Mouse (Mus musculus): ENCODE data around the gene Atxn10. TPM values are rescaled to one million over a fixed set of nuclear protein-coding genes. Genes with fewer than 3 reads are reported as not detected.
A peak's percentile ranks its signal among the peaks of the same experiment; 100 is the strongest.

Gene Atxn10
- polyA plus RNA-seq, 1 experiment from 2014 or later = 114 TPM

GRCm38 (mm10) chr15:85336301-85336991, 401 bp downstream of the Atxn10 start:
- peak overlapping the region; percentile 85 for H3K9ac ChIP-seq
- under 1% methylated on average over 50 of the region's 54 CpGs for WGBS (ENCODE audit: insufficient replicate concordance)
- H3K36me3 ChIP-seq = no peaks in the 10 kb centered on the region
- peak overlapping the region; percentile 85 for H3K27ac ChIP-seq
- H3K4me2 ChIP-seq = peak overlapping the region; percentile 77
- H3K9me3 ChIP-seq (replicated peaks) = no peaks in the 10 kb centered on the region
- peak; percentile 81 for ATAC-seq
- peaks cover 37% of the 10 kb centered on the region for H3K4me1 ChIP-seq
- peak overlapping the region; percentile 90 for H3K4me3 ChIP-seq
- no peaks in the 10 kb centered on the region for H3K27me3 ChIP-seq (replicated peaks)

DNA sequence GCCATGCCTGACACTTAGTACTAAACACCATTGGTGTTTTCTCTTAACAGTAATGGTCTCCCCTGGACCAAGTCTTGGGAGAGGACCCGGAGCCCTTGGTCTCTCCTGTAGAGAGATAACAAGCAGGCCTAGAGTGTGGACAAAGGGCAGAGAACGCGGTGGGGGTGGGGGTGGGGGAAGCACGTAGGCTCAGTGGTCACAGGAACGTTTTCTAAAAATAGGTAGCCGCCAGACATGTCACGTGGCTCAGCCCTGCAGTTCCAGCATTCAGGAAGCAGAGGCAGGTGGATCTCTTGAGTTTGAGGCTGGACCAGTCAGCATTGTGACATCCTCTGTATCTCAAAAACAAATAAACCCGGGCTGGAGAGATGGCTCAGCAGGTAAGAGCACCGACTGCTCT, 1.2 kb downstream of the Atxn10 start:
- ATAC-seq = 0 out of 2 replicates have a peak, but pooled peaks have one; percentile 18
- Histone ChIP-seq H3K4me3 (peak overlapping the region; percentile 90), H3K9ac (peak overlapping the region; percentile 85), H3K9me3 (replicated peaks) (no peaks in the 10 kb centered on the region), H3K27me3 (replicated peaks) (no peaks in the 10 kb centered on the region), H3K4me2 (peak overlapping the region; percentile 77), H3K36me3 (no peaks in the 10 kb centered on the region), H3K4me1 (peaks cover 45% of the 10 kb centered on the region), H3K27ac (peak overlapping the region; percentile 85)
- WGBS (ENCODE audit: insufficient replicate concordance) = 21% methylated on average over 9 of the region's 9 CpGs

DNA sequence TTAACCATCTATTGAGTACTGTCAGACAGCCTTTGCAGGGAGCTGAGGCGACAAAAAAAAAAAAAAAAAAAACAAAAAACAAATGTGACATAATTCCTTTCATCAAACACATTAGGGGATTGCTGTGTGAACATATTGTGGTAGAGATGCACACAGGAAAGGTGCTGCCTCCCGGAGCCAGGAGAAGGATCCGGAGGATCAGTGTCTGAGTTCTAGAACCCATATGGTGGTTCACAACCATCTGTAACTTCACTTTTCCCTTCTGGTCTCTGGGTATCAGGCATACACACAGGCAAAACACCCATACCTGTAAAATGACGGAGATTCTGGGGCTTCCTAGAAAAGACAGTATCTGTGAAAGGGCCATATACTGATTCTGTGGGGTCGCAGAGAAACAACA, 1.9 kb downstream of the Atxn10 start:
- no peaks in the 10 kb centered on the region for H3K27me3 ChIP-seq (replicated peaks)
- no peaks in the 10 kb centered on the region for H3K9me3 ChIP-seq (replicated peaks)
- ATAC-seq = no peak
- no peak overlapping the region for H3K9ac ChIP-seq
- peaks cover 52% of the 10 kb centered on the region for H3K4me1 ChIP-seq
- no peak overlapping the region for H3K4me3 ChIP-seq
- 80% methylated on average over 5 of the region's 5 CpGs for WGBS (ENCODE audit: insufficient replicate concordance)
- H3K36me3 ChIP-seq = no peaks in the 10 kb centered on the region
- H3K4me2 ChIP-seq = no peak overlapping the region
- H3K27ac ChIP-seq = no peak overlapping the region

DNA sequence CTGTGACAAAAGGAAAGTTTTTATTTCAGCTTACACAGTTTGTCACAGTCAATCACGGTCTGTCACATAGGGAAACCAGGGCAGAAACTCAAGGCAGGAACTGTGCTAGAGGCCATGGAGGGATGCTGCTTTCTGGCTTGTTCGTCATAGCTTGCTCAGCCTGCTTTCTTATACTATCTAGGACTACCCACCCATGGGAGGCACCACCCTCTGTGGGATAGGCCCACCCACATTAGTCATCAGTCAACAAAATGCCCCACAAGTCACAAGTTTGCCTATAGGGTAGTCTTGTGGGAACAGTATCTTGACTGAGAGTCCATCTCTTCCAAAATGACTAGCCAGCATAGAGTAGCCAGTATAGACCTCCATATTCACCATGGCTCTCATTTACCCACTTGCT, 6.2 kb downstream of the Atxn10 start:
- Histone ChIP-seq H3K9ac (no peak overlapping the region), H3K27me3 (replicated peaks) (no peaks in the 10 kb centered on the region), H3K9me3 (replicated peaks) (no peaks in the 10 kb centered on the region), H3K36me3 (no peaks in the 10 kb centered on the region), H3K4me1 (peaks cover 61% of the 10 kb centered on the region), H3K4me3 (no peak overlapping the region), H3K27ac (no peak overlapping the region), H3K4me2 (no peak overlapping the region)
- peak; percentile 72 for ATAC-seq
- WGBS (ENCODE audit: insufficient replicate concordance) = 69% methylated on average over 2 of the region's 2 CpGs

- WGBS (ENCODE audit: insufficient replicate concordance) = 68% methylated on average over 2 of the region's 2 CpGs
- Histone ChIP-seq H3K36me3 (no peaks in the 10 kb centered on the region), H3K9me3 (replicated peaks) (no peaks in the 10 kb centered on the region), H3K27ac (no peak overlapping the region), H3K27me3 (replicated peaks) (no peaks in the 10 kb centered on the region), H3K4me3 (no peak overlapping the region), H3K9ac (no peak overlapping the region), H3K4me1 (peaks cover 59% of the 10 kb centered on the region), H3K4me2 (no peak overlapping the region)
- ATAC-seq = no peak
Observed at GRCm38 (mm10) chr15:85344673-85345072, 8.6 kb downstream of the Atxn10 start.

DNA sequence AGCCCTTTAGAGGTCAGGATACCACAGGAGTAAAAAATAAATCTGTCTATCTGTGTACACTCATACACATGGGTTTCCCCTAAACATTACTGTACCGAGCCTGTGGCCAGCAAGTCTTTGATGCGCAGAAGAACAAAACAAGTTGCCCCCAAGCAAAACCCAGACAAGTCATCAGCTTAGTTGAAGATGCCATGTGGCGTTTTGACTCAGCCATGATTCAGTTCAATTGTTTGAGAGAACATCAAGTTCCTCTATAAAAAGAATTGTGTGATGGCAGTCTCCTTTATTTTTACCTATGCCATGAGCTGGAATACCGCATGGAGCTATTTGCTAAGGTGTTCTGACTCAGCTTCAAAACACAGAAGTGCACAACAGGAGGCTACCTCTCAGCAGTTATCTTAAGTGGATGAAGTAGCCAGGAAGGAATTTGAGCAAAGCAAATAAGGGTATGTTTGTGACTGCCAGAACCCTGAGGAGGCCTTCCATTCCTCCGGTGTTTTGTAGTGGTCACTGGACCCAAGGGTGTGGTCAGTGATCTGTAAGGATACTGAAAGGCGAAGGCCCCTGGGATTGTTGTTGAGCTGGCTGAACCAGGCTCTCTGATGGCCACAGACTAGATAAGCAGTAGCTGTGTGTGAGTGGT, 11.1 kb downstream of the Atxn10 start:
- no peak for ATAC-seq
- peaks cover 66% of the 10 kb centered on the region for H3K4me1 ChIP-seq
- H3K4me2 ChIP-seq = no peak overlapping the region

DNA sequence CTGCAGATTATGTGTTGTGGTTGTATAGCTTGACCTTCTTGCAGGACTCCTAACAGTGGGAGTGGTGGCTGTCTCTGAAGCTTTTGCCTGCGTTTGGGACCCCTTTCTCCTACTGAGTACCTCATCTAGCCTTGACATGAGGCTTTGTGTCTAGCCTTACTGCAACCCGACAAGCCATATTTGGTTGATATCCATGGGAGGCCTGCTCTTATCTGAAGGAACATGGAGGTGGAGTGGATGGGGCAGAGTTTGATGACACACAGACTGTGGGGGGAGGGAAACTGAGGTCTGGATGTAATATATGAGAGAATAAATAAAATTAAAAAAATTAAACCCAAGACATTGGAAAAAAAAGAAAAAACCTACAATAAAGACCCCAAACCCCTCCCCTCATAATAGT, 14.1 kb downstream of the Atxn10 start:
- H3K9me3 ChIP-seq (replicated peaks) = no peaks in the 10 kb centered on the region
- H3K4me3 ChIP-seq = no peak overlapping the region
- peak overlapping the region; percentile 50; the same call in 1 of the 2 replicates for H3K27ac ChIP-seq
- no peaks in the 10 kb centered on the region for H3K36me3 ChIP-seq
- peak overlapping the region; percentile 37 for H3K4me2 ChIP-seq
- 27% methylated on average over 2 of the region's 2 CpGs for WGBS (ENCODE audit: insufficient replicate concordance)
- ATAC-seq = peak; percentile 86
- H3K9ac ChIP-seq = 0 out of 2 replicates have a peak overlapping the region, but pooled peaks have one; percentile 1
- H3K4me1 ChIP-seq = peaks cover 51% of the 10 kb centered on the region
- H3K27me3 ChIP-seq (replicated peaks) = no peaks in the 10 kb centered on the region

More for the DNA sequence above, 11.1 kb downstream of the Atxn10 start:
- 66% methylated on average over 6 of the region's 6 CpGs for WGBS (ENCODE audit: insufficient replicate concordance)
- H3K4me3 ChIP-seq = no peak overlapping the region
- no peaks in the 10 kb centered on the region for H3K27me3 ChIP-seq (replicated peaks)
- H3K27ac ChIP-seq = no peak overlapping the region
- no peaks in the 10 kb centered on the region for H3K9me3 ChIP-seq (replicated peaks)
- H3K9ac ChIP-seq = no peak overlapping the region
- H3K36me3 ChIP-seq = no peaks in the 10 kb centered on the region

DNA sequence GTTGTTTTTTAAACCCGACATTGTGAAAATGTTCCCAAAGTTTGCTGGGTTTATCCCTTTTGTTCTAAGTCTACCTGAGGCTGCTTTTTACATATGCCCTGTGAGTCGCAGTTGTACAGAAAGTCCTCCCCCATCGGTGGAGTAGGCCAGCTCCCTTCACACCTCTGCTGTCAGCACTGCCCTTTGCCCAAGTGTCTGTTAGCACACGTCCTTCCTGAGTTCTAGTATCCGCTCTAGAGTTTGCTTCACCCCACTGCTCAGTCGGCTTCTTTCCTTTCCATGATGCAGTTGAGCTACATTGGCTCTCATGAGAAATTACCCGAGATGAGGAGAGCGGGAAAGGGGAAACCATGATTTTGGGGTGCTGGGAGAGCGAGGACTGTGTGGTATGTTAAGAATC, 18.0 kb downstream of the Atxn10 start:
- 76% methylated on average over 9 of the region's 9 CpGs for WGBS (ENCODE audit: insufficient replicate concordance)
- Histone ChIP-seq H3K27ac (no peak overlapping the region), H3K36me3 (no peaks in the 10 kb centered on the region), H3K9ac (no peak overlapping the region), H3K27me3 (replicated peaks) (no peaks in the 10 kb centered on the region), H3K4me3 (no peak overlapping the region), H3K4me2 (no peak overlapping the region), H3K9me3 (replicated peaks) (no peaks in the 10 kb centered on the region), H3K4me1 (peaks cover 36% of the 10 kb centered on the region)
- no peak for ATAC-seq

DNA sequence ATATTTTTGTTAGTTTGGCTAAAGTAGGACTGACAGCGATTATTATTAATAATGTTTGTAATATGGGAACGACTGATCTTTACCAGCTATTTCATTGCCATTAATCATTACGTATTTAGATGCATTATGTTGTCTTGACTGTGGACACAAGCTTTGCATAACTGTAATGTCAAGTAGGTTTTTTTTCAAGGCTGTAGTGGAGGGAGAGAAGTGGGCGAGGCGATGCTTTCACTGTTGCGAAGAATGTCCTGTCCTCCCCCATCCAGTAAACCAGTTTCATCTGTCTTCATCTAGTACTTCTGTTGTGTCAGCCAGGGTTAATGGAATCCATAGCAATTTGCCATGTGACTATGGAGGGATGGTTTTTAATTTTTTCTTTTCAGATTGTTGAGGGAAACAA, 20.1 kb downstream of the Atxn10 start:
- 75% methylated on average over 6 of the region's 6 CpGs for WGBS (ENCODE audit: insufficient replicate concordance)
- no peak for ATAC-seq

DNA sequence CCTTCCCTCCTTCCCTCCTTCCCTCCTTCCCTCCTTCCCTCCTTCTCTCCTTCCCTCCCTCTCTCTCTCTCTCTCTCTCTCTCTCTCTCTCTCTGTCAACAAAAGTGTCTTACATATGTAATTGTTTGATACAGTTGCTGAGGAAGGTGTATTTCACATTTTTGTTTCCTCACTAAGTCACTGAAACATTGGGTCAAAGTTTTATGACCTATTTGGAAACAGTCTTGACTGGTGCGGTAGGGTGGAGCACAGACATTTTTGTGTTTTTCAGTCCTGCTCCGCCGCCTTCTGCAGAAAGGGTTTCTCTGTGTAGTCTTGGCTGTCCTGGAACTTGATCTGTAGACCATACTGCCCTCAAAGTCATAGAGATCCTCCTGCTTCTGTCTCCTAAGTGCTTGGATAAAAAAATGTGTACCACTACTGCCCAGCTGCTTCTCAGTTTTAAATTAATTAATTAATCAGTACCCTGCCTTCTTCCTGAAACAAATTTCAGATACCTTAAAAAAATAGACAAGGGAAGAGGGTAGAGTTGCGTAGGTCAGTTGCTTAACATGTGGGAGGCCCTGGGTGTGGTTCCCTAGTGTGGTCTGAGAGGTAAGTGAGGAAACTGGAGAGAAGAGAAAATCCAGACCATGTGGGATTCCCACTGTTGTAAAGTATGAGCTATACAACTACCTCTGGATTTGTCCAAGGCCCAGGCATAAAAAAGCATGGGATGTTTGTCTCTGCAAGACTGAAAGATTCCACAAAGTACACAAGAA, 21.6 kb downstream of the Atxn10 start:
- no peak for ATAC-seq
- Histone ChIP-seq H3K4me3 (no peak overlapping the region), H3K9me3 (replicated peaks) (no peaks in the 10 kb centered on the region), H3K4me2 (no peak overlapping the region), H3K36me3 (peaks cover 30% of the 10 kb centered on the region), H3K9ac (no peak overlapping the region), H3K27me3 (replicated peaks) (no peaks in the 10 kb centered on the region), H3K4me1 (peaks cover 12% of the 10 kb centered on the region; the same call in 1 of the 2 replicates), H3K27ac (no peak overlapping the region)
- 82% methylated on average over 4 of the region's 4 CpGs for WGBS (ENCODE audit: insufficient replicate concordance)

More for the DNA sequence above, 20.1 kb downstream of the Atxn10 start:
- no peak overlapping the region for H3K27ac ChIP-seq
- no peaks in the 10 kb centered on the region for H3K27me3 ChIP-seq (replicated peaks)
- H3K4me2 ChIP-seq = no peak overlapping the region
- H3K9me3 ChIP-seq (replicated peaks) = no peaks in the 10 kb centered on the region
- no peak overlapping the region for H3K9ac ChIP-seq
- peaks cover 20% of the 10 kb centered on the region; the same call in 1 of the 2 replicates for H3K4me1 ChIP-seq
- peaks cover 14% of the 10 kb centered on the region for H3K36me3 ChIP-seq
- no peak overlapping the region for H3K4me3 ChIP-seq

DNA sequence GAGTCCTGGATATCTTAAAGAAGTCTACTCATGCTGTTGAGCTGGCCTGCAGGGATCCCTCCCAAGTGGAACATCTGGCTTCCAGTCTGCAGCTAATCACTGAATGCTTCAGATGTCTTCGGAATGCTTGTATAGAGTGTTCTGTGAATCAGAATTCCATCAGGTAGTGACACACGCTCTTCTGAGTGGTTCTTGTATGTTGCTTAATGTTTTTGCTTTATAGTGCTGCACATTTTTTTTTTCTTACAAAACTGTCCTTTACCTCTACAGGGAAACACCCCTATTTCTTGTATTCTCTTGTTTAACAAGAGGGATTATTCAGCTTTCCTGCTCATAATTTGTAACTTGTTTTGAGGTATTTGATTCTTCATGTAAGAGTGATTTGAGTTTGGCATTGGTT, 23.4 kb downstream of the Atxn10 start:
- no peak for ATAC-seq
- H3K4me3 ChIP-seq = no peak overlapping the region
- peaks cover 45% of the 10 kb centered on the region for H3K36me3 ChIP-seq
- H3K27me3 ChIP-seq (replicated peaks) = no peaks in the 10 kb centered on the region
- no peak overlapping the region for H3K27ac ChIP-seq
- 70% methylated on average over 2 of the region's 2 CpGs for WGBS (ENCODE audit: insufficient replicate concordance)
- H3K4me1 ChIP-seq = peaks cover 12% of the 10 kb centered on the region; the same call in 1 of the 2 replicates
- H3K9ac ChIP-seq = no peak overlapping the region
- H3K9me3 ChIP-seq (replicated peaks) = no peaks in the 10 kb centered on the region
- no peak overlapping the region for H3K4me2 ChIP-seq

DNA sequence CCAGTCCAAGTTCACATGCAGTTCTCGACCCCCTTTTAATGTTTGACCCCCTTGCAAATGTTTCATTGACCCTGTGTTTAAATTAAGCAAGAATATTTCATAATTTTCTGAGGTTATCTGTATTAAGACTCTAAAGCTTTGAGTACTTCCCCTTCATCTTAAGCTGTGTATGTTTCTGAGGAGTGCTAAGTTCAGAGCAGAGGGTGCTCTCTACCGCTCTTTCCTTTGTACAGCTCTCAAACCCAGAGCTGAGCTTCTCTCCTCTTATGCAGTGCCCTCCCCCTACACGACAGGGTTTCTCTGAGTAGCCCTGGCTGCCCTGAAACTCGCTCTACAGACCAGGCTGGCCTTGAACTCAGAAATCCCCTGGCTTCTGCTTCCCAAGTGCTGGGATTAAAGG, 23.9 kb downstream of the Atxn10 start:
- Histone ChIP-seq H3K9ac (no peak overlapping the region), H3K27me3 (replicated peaks) (no peaks in the 10 kb centered on the region), H3K9me3 (replicated peaks) (no peaks in the 10 kb centered on the region), H3K4me3 (no peak overlapping the region), H3K4me1 (peaks cover 12% of the 10 kb centered on the region; the same call in 1 of the 2 replicates), H3K36me3 (peaks cover 49% of the 10 kb centered on the region), H3K27ac (no peak overlapping the region), H3K4me2 (no peak overlapping the region)
- 72% methylated on average over 4 of the region's 4 CpGs for WGBS (ENCODE audit: insufficient replicate concordance)
- ATAC-seq = no peak
